Mouse (Mus musculus) midbrain, embryonic 10.5 days (tissue): ENCODE measurements around the gene Cbx4. TPM values are rescaled to one million over a fixed set of nuclear protein-coding genes. Genes with fewer than 3 reads are reported as not detected.

ENCODE experiments used
- DNase-seq: peaks from one replicate; pipeline ENCODE4 v3.0.0-alpha.2; 2017; ENCODE audit warnings: low spot score
- H3K27ac ChIP-seq: fragments of 300-500 bp; sonication (generic); replicated peaks from 2 replicates; pipeline ENCODE4 v1.5.1; 2016; ENCODE audit warnings: mild to moderate bottlenecking
- H3K27me3 ChIP-seq: fragments of 300-500 bp; sonication (generic); 2 replicates; pipeline ENCODE4 v1.6.1; 2016; ENCODE audit warnings: low read depth, mild to moderate bottlenecking; ENCODE audit not compliant: poor library complexity, severe bottlenecking
- H3K36me3 ChIP-seq: fragments of 300-500 bp; sonication (generic); 2 replicates; pipeline ENCODE4 v1.6.1; 2016; ENCODE audit warnings: mild to moderate bottlenecking, moderate library complexity
- H3K4me1 ChIP-seq: fragments of 300-500 bp; sonication (generic); 2 replicates; pipeline ENCODE4 v1.6.1; 2016
- H3K4me3 ChIP-seq: fragments of 300-500 bp; sonication (generic); 2 replicates; pipeline ENCODE4 v1.5.1; 2016; ENCODE audit warnings: mild to moderate bottlenecking, moderate library complexity
- H3K9me3 ChIP-seq: fragments of 300-500 bp; sonication (generic); replicated peaks from 2 replicates; pipeline ENCODE4 v1.6.1; 2016; ENCODE audit warnings: mild to moderate bottlenecking
- WGBS: fragments of 180-500 bp; shearing (Covaris S2); methylation state at CpG from one replicate; pipeline ENCODE4 v1.1.7; 2016; 5-methylcytosine and 5-hydroxymethylcytosine counted together
- polyA plus RNA-seq: library from polyadenylated mRNA; unstranded; fragments of >200 nt; fragmentation: Nextera tagmentation; extraction: Ambion mirVana; gene quantifications from 2 replicates; pipeline ENCODE4 v1.2.1, GENCODE M21; 2016

Gene Cbx4
- polyA plus RNA-seq = 5.1 and 7.1 TPM in 2 replicates

- H3K27ac ChIP-seq = peak within 1 kb of the TSS; percentile 97
- H3K4me1 ChIP-seq = peaks cover 97% of the 10 kb centered on the region
- peaks cover 87% of the 10 kb centered on the region for H3K27me3 ChIP-seq
- under 1% methylated on average over 66 of the region's 67 CpGs for WGBS
- H3K4me3 ChIP-seq = peak within 1 kb of the TSS; percentile 84
- H3K36me3 ChIP-seq = peaks cover 8% of the 10 kb centered on the region
- peak; percentile 97 for DNase-seq
- no peaks in the 10 kb centered on the region for H3K9me3 ChIP-seq
Measured at GRCm38 (mm10) chr11:119086144-119086971, at the start of gene Cbx4. TSS of gene Cbx4 (minus strand) at chr11:119086221.

- WGBS = 62% methylated on average over 17 of the region's 17 CpGs
- Histone ChIP-seq H3K9me3 (no peaks in the 10 kb centered on the region; the same call in 1 of the 2 replicates), H3K36me3 (no peaks in the 10 kb centered on the region), H3K4me1 (peaks cover 33% of the 10 kb centered on the region), H3K4me3 (no peak overlapping the region), H3K27ac (peak overlapping the region; percentile 53), H3K27me3 (peaks cover 42% of the 10 kb centered on the region)
- DNase-seq = no peak
Measured at GRCm38 (mm10) chr11:119134586-119134985, 48.6 kb upstream of the Cbx4 start.

GRCm38 (mm10) chr11:119133437-119134221 lies 47.6 kb upstream of the Cbx4 start:
- H3K9me3 ChIP-seq = no peaks in the 10 kb centered on the region; the same call in 1 of the 2 replicates
- H3K27me3 ChIP-seq = peaks cover 48% of the 10 kb centered on the region
- 75% methylated on average over 5 of the region's 5 CpGs for whole genome bisulfite sequencing
- peaks cover 42% of the 10 kb centered on the region for H3K4me1 ChIP-seq
- peak overlapping the region; percentile 46; the same call in 1 of the 2 replicates for H3K27ac ChIP-seq
- no peaks in the 10 kb centered on the region for H3K36me3 ChIP-seq
- no peak overlapping the region for H3K4me3 ChIP-seq
- no peak for DNase-seq

- H3K27ac ChIP-seq = no peak overlapping the region
- H3K4me3 ChIP-seq = no peak overlapping the region
- H3K9me3 ChIP-seq = no peaks in the 10 kb centered on the region; the same call in 1 of the 2 replicates
- H3K36me3 ChIP-seq = no peaks in the 10 kb centered on the region
- H3K27me3 ChIP-seq = peaks cover 60% of the 10 kb centered on the region
- WGBS = 81% methylated on average over 14 of the region's 14 CpGs
- H3K4me1 ChIP-seq = peaks cover 49% of the 10 kb centered on the region
- no peak for DNase-seq
Measured at GRCm38 (mm10) chr11:119132198-119133035, 46.4 kb upstream of the Cbx4 start.

GRCm38 (mm10) chr11:119130081-119130765 lies 44.2 kb upstream of the Cbx4 start:
- 28% methylated on average over 24 of the region's 24 CpGs for WGBS
- no peaks in the 10 kb centered on the region; the same call in 1 of the 2 replicates for H3K9me3 ChIP-seq
- H3K27me3 ChIP-seq = peaks cover 71% of the 10 kb centered on the region
- no peak for DNase-seq
- H3K36me3 ChIP-seq = no peaks in the 10 kb centered on the region
- H3K4me1 ChIP-seq = peaks cover 71% of the 10 kb centered on the region
- no peak overlapping the region for H3K27ac ChIP-seq
- peak overlapping the region; percentile 34; the same call in 1 of the 2 replicates for H3K4me3 ChIP-seq

GRCm38 (mm10) chr11:119129281-119130058 lies 43.4 kb upstream of the Cbx4 start:
- H3K4me1 ChIP-seq = peaks cover 70% of the 10 kb centered on the region
- DNase-seq = no peak
- WGBS = 57% methylated on average over 18 of the region's 18 CpGs
- no peak overlapping the region for H3K27ac ChIP-seq
- H3K36me3 ChIP-seq = no peaks in the 10 kb centered on the region
- no peaks in the 10 kb centered on the region; the same call in 1 of the 2 replicates for H3K9me3 ChIP-seq
- peak overlapping the region; percentile 34; the same call in 1 of the 2 replicates for H3K4me3 ChIP-seq
- peaks cover 78% of the 10 kb centered on the region for H3K27me3 ChIP-seq

- no peaks in the 10 kb centered on the region; the same call in 1 of the 2 replicates for H3K9me3 ChIP-seq
- H3K4me1 ChIP-seq = peaks cover 64% of the 10 kb centered on the region
- WGBS = 46% methylated on average over 11 of the region's 11 CpGs
- no peaks in the 10 kb centered on the region for H3K36me3 ChIP-seq
- H3K4me3 ChIP-seq = no peak overlapping the region
- DNase-seq = no peak
- peak overlapping the region; percentile 52; the same call in 1 of the 2 replicates for H3K27ac ChIP-seq
- H3K27me3 ChIP-seq = peaks cover 82% of the 10 kb centered on the region
Measured at GRCm38 (mm10) chr11:119128668-119129280, 42.8 kb upstream of the Cbx4 start.

GRCm38 (mm10) chr11:119127686-119128473 lies 41.9 kb upstream of the Cbx4 start:
- WGBS = 78% methylated on average over 9 of the region's 9 CpGs
- H3K4me1 ChIP-seq = peaks cover 61% of the 10 kb centered on the region

GRCm38 (mm10) chr11:119127147-119127546 lies 41.1 kb upstream of the Cbx4 start:
- no peak for DNase-seq
- WGBS = 45% methylated on average over 12 of the region's 12 CpGs
- Histone ChIP-seq H3K27me3 (peaks cover 68% of the 10 kb centered on the region), H3K36me3 (no peaks in the 10 kb centered on the region), H3K9me3 (no peaks in the 10 kb centered on the region; the same call in 1 of the 2 replicates), H3K4me3 (no peak overlapping the region), H3K27ac (0 out of 2 replicates have a peak overlapping the region, but pooled peaks have one; percentile 14), H3K4me1 (peaks cover 61% of the 10 kb centered on the region)

More at GRCm38 (mm10) chr11:119127686-119128473, 41.9 kb upstream of the Cbx4 start:
- no peak for DNase-seq
- Histone ChIP-seq H3K36me3 (no peaks in the 10 kb centered on the region), H3K27ac (peak overlapping the region; percentile 52; the same call in 1 of the 2 replicates), H3K27me3 (peaks cover 74% of the 10 kb centered on the region), H3K9me3 (no peaks in the 10 kb centered on the region; the same call in 1 of the 2 replicates), H3K4me3 (no peak overlapping the region)
